Mouse (Mus musculus) macrophage (primary cell): ENCODE results near the gene Tex29. TPM values are rescaled to one million over a fixed set of nuclear protein-coding genes. Genes with fewer than 3 reads are reported as not detected.
"Not testable (repeated sequence)": the region's sequence is repeated elsewhere in the genome, so short reads cannot be mapped to it uniquely, and the experiment has no call there.

Experiments
- H3K27ac ChIP-seq: fragments of 350-480 bp; formaldehyde crosslinking; 2 replicates; pipeline ENCODE4 v1.9.0; 2021
- H3K36me3 ChIP-seq: fragments of 350-480 bp; formaldehyde crosslinking; 2 replicates; pipeline ENCODE4 v1.9.0; 2021; ENCODE audit errors: inconsistent target
- H3K4me3 ChIP-seq: fragments of 350-480 bp; formaldehyde crosslinking; 2 replicates; pipeline ENCODE4 v1.9.0; 2021; ENCODE audit errors: inconsistent target
- H3K79me2 ChIP-seq: fragments of 350-480 bp; formaldehyde crosslinking; 2 replicates; pipeline ENCODE4 v1.9.0; 2021; ENCODE audit errors: inconsistent target
- WGBS: methylation state at CpG from one replicate; pipeline ENCODE4 v1.1.7; 2026; ENCODE audit warnings: inconsistent platforms; ENCODE audit not compliant: missing documents; 5-methylcytosine and 5-hydroxymethylcytosine counted together
- polyA plus RNA-seq: library from polyadenylated mRNA; stranded (reverse); fragments of 250-400 nt; gene quantifications from 3 replicates; pipeline ENCODE4 v1.2.4, GENCODE M21; 2018; ENCODE audit warnings: inconsistent platforms

Tex29 gene
- polyA plus RNA-seq, 1 experiment from 2014 or later: not detected

DNA sequence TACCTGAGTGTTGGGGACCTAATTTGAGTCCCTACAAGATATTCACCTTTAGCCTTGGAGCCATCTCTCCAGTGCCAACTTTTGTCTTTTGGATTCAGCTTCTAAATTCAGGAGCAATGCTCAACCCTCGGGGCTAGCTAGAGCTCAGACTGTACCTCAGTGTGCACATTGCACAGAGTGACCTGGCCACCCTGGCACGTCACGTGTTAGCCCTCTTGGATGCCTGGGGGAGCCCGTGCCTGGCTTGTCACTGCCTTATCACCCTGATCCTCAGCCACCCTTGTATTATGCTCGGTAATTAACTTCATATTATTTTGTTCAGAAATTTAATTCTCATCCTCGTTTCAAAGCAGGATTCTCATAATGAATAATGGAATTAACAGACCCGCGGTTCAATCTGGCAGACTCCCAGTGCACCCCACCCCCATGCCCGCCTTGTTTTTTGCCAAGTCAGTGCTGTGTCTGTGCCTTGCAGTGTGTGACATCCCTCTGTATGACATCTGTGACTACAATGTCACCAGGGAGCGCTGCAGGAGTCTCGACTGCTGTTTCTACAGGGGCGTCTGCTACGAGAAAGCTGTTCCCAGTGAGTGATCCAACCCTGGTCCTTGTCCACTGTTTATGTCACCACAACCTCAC lies 3.5 kb downstream of the Tex29 start:
- H3K36me3 ChIP-seq: no peaks in the 10 kb centered on the region
- H3K79me2 ChIP-seq: no peaks in the 10 kb centered on the region
- no peak overlapping the region for H3K27ac ChIP-seq
- no peak overlapping the region for H3K4me3 ChIP-seq
- 87% methylated on average over 13 of the region's 13 CpGs for WGBS

DNA sequence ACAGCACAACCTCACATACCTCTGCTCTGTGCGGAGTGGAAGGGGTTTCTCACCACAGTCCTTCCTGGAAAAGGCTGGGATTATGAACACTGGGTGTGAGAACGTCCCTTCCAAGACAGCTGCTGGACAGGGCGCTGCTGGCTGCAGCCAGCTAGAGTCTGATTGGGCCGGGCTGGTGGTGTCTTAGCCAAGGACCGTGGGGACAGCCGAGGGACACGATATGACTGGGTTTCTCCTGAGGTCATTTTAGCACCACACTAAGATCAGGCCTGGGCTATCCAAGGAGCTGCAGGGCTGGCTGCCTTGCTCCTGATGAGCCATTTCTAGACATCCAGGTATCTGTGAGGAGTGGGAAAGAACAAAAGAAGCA lies 4.0 kb downstream of the Tex29 start:
- H3K36me3 ChIP-seq: no peaks in the 10 kb centered on the region
- no peaks in the 10 kb centered on the region for H3K79me2 ChIP-seq
- no peak overlapping the region for H3K4me3 ChIP-seq
- no peak overlapping the region for H3K27ac ChIP-seq
- WGBS: 95% methylated on average over 7 of the region's 7 CpGs

DNA sequence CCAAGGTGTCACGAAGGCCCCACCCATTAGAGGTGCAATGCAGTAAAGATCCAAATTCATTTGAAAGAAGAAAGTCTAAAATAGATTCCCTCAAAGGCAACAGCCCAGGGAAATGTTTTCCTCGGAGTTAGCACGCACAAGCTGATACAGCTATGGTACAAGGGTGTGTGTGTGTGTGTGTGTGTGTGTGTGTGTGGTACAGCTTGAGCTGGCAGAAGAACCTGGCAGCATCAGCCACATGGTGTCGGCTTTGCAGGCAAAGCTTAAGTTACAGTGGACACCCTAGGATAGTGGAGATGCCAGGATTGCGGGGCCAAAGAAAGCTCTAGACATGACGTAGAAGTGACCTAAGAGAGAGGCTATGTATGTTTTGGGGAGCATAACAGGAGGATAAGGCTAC lies 6.5 kb downstream of the Tex29 start:
- Histone ChIP-seq H3K4me3 (no peak overlapping the region), H3K79me2 (no peaks in the 10 kb centered on the region), H3K36me3 (no peaks in the 10 kb centered on the region), H3K27ac (no peak overlapping the region)
- 96% methylated on average over 6 of the region's 6 CpGs for WGBS

DNA sequence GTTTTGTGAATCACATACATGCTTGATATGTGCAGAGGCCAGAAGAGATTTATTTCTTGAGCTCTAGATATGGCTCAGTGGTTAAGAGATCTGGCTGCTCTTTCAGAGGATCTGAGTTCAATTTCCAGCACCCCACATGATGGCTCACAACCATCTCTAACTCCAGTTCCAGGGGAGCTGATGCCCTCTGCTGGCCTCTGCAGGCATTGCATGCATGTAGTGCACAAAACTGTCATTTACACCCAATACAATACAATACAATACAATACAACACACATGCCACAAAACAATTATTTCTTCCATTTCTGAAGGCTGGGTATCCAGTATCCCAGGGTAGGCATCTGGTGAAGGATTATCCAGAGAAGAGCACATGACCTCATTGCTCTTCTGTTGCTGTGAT lies 27.6 kb downstream of the Tex29 start:
- no peak overlapping the region for H3K4me3 ChIP-seq
- no peaks in the 10 kb centered on the region for H3K36me3 ChIP-seq
- H3K79me2 ChIP-seq: no peaks in the 10 kb centered on the region
- no peak overlapping the region for H3K27ac ChIP-seq

DNA sequence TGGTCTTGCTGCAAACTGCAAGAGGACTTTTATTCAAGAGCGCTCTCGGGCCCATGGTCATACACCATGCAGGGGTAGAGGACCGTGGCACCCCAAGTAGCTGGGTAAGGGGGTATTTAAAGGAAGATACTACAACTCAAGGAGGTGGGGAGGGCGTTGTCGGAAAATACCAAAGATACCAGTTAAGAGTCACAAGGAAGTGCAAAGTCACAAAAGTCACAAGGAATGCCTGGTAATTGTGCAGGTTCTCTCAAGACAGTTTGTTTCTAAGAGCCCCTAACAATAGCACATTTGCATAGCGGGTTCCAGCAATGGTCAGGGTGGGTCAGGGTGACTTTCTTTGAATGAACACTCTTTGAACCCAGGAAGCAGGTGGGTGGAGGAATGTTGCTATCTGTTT lies 34.0 kb downstream of the Tex29 start:
- H3K4me3 ChIP-seq, H3K79me2 ChIP-seq, H3K27ac ChIP-seq, H3K36me3 ChIP-seq: not testable (repeated sequence)
- 100% methylated on average over 1 of the region's 6 CpGs for WGBS

DNA sequence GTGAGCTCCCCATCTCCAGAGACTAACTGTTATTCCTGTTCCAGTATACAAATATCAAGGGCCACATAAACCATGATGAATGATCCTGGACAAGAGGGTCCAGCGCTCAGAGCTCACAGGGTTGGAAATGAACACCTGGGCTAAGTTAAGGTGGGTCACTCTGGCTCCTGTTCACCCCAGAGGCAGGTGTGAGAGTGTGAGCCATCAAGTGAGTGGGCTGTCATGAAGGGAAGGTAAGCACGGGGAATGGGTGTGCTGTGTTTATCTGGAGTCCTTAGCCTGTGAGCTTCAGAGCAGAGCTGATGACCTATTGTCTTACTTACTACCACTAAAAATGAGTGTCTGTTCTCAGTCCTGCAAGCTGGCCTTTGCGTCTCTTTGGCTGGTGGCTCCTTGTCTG lies 44.4 kb downstream of the Tex29 start:
- Histone ChIP-seq H3K36me3 (no peaks in the 10 kb centered on the region), H3K4me3 (no peak overlapping the region), H3K27ac (no peak overlapping the region), H3K79me2 (no peaks in the 10 kb centered on the region)
- 100% methylated on average over 3 of the region's 3 CpGs for WGBS

DNA sequence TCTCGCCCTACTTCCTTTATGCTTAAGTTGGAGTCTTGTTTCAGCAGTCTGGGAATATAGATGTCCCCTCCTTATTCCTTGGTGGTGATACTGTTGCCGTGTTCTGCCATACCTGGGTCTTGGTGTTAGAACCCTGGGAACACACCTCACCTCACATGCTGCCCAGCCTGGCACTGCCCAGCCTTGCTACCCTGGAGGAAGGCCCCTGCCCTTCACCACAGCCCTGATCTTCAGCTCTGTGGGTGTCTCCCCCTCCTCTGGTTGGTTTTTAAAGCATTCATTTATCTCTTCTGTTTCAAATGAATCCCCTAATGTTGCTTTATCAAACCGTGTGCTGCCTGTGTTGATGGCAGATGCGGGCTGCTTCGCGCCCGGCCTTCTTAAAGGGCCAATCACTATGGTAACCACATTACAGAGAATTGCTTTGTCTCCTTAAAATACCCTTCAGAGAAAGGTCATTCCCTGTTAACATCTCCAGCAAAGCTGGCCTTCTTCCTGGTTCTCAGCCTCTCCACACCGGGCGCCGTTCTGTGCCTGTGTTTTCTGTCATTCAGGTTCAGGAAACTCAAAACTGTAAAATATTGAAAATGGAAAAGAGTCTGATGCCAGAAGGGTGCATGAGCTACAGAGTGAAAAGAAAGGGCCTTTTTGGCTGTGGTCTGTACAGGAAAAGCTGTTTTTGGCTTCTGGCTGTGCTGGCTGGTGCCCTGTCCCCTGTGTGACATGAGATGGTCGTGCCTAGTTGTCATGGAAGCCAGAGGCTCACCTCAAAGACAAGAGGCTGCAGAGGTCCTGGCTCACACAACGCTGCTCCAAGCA lies 45.8 kb downstream of the Tex29 start:
- Histone ChIP-seq H3K27ac (no peak overlapping the region), H3K4me3 (no peak overlapping the region), H3K79me2 (no peaks in the 10 kb centered on the region), H3K36me3 (no peaks in the 10 kb centered on the region)
- 83% methylated on average over 12 of the region's 12 CpGs for WGBS

DNA sequence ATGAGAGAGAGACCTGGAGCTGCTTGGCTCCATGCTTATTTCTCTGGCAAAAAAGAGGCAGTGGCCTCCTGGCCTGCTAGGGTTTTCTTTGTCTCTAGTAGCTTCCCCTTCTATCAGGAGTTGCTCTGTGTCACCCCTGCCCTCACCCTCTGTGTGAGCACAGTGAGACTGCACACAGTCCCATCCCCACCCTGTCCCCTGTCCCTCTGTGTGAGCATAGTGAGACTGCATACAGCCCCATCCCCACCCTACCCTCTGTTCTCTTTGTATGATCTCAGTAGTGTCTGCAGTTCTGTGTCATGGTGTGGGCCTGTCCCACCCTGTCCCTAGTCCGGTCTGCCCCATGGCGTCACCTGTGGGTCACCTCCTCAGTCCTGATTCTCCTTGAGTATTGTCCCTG lies 46.5 kb downstream of the Tex29 start:
- H3K4me3 ChIP-seq: no peak overlapping the region
- no peaks in the 10 kb centered on the region for H3K79me2 ChIP-seq
- WGBS: 94% methylated on average over 2 of the region's 2 CpGs
- no peak overlapping the region for H3K27ac ChIP-seq
- H3K36me3 ChIP-seq: no peaks in the 10 kb centered on the region

DNA sequence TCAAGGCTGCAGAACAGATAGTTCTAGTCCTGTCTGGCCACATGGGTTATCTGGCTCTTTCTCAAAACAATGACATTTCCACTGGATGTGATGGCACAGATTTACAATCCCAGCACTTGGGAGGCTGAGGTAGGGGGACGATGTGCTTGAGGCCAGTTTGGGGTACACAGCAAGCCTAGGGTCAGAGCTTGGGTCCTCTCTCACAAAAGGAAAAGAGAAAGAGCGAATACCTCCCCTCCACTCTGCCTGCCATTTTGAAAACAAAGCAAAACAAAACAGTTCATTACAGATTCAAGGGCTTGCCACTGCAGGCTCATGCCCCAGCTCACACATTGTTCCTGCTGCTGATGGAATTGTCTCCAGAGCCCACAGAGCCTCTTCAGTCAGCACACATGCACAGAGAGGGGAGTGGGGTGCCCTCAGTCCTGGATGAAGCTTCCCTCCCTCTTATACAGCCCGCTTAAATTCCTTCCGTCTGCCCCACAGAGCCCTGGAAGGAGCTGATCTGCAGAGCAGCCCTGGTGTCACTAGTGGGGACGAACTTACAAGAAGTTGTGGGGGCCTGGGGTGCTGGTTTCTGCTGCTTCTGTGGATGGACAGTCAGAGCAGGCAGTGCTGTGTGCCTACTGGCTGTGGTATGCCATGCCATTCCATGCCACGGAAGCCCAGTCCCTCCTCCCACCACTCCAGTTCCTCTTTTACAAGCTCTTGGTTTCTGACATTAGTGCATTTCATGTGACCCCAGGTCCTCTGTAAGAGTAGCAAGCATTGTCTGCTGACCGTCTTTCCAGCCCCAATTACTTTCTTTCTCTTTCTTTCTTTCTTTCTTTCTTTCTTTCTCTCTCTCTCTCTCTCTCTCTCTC lies 49.1 kb downstream of the Tex29 start:
- Histone ChIP-seq H3K4me3 (no peak overlapping the region), H3K79me2 (no peaks in the 10 kb centered on the region), H3K36me3 (no peaks in the 10 kb centered on the region), H3K27ac (no peak overlapping the region)
- WGBS: 34% methylated on average over 7 of the region's 7 CpGs

DNA sequence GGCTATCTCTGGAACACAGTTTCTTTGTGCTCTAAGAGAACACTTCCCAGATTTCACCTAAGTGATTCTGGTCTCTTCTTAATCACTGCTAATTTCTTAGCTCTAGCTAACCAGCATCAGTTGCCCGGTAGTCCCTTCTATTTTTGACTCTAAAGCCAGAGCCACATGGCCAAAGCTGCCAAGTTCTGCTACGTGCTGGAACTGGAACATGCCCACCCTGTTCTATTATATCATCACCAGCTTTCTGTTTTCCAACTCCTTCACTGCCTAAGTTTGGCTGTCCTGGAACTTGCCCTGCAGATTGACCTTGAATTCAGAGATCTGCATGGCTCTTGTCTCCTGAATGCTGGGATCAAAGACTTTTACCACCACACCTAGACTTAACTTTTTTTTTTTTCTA lies 52.5 kb downstream of the Tex29 start:
- Histone ChIP-seq H3K79me2 (no peaks in the 10 kb centered on the region), H3K36me3 (no peaks in the 10 kb centered on the region), H3K27ac (no peak overlapping the region), H3K4me3 (no peak overlapping the region)
- WGBS: 92% methylated on average over 2 of the region's 2 CpGs

DNA sequence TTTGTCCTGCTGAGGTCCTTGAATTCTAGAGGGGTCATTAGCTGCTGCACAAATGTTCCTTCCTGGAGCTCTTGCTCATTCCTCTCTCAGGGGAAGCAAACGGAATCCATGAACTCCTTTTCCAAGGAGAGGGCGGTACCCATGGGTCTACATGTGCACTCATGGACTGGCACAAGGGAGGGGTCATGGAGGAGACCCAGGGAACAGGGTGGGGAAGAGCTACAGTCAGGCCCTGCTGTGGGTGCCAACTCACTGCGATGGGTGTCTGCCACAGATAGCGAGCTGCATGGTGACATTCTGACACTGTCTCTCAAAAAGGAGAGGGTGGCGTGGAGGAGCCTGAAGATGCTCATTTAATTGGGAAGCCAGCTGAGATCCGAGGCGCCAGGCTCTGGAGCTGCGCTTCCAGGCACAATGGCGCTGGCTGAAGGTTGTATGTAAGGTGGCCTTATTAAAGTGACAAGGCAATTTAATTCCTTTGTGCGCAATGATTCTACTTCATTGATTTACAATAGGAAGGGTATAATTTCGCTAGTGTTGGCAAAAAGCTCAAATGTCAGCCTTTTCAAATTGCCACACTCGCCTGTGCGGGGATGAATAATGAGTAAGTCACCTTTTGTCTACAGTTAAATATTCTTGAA lies 55.9 kb downstream of the Tex29 start:
- Histone ChIP-seq H3K27ac (no peak overlapping the region), H3K36me3 (no peaks in the 10 kb centered on the region), H3K79me2 (no peaks in the 10 kb centered on the region), H3K4me3 (no peak overlapping the region)
- WGBS: 93% methylated on average over 13 of the region's 13 CpGs

DNA sequence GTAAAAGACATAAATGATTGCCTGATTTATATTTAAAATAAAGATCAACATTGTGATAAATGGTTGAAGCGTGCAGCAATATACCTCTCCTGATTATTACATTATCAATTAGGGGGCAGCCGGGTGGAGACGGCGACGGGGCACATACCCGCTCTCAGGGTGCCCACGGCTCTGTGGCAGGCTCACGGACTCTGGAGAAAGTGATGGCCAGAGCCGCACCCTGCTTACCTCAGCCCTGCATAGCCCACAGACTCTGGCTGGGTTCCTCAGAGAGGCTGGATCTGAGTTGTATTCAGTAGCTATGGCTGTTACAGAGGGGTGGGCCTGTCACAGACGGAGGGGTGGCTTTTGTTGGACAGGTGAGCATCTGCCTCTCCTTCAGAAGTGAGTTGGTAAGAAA lies 56.4 kb downstream of the Tex29 start:
- Histone ChIP-seq H3K27ac (no peak overlapping the region), H3K36me3 (no peaks in the 10 kb centered on the region), H3K79me2 (no peaks in the 10 kb centered on the region), H3K4me3 (no peak overlapping the region)
- WGBS: 92% methylated on average over 10 of the region's 10 CpGs

DNA sequence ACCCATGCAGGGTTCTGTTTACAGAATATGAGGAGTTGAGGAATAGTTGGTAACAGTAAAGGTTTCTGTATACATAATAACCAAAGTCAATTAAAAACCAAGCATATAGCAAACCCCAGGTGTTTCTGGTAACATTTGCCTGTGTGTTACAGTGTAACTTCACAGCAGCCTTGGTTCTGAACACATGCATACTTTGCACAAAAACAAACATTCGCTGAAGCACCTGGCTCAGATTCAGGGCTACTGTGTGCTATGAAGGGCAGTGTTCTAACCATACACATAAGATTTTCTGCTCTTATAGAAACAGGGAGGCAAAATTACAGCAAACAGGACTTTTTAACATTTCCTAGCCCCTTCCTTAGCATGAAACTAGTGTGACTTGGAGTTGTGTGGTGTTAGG lies 58.5 kb downstream of the Tex29 start:
- Histone ChIP-seq H3K36me3 (no peaks in the 10 kb centered on the region), H3K4me3 (no peak overlapping the region), H3K27ac (no peak overlapping the region), H3K79me2 (no peaks in the 10 kb centered on the region)
- WGBS: 88% methylated on average over 1 of the region's 1 CpGs
